Mouse (Mus musculus) G1E (cell line): Measurements from ENCODE around the gene Racgap1.
A peak's percentile ranks its signal among the peaks of the same experiment; 100 is the strongest.

ENCODE experiments used
- CTCF ChIP-seq: IDR thresholded peaks from 2 replicates; pipeline ENCODE4 v1.5.1; 2012; ENCODE audit warnings: low read depth, low read length, inconsistent platforms, mixed read lengths
- GATA1 ChIP-seq: IDR thresholded peaks from 2 replicates; pipeline ENCODE4 v1.6.1; 2012; ENCODE audit warnings: borderline replicate concordance, low read length, inconsistent platforms, mixed read lengths
- POLR2AphosphoS5 ChIP-seq: IDR thresholded peaks from 2 replicates; pipeline ENCODE4 v1.6.1; 2012; ENCODE audit warnings: low read depth, low read length, inconsistent platforms; ENCODE audit not compliant: insufficient replicate concordance
- TAL1 ChIP-seq: conservative IDR thresholded peaks from 2 replicates; pipeline ENCODE4 v1.6.1; 2012; ENCODE audit warnings: low read depth, low read length, inconsistent platforms, mixed read lengths

DNA sequence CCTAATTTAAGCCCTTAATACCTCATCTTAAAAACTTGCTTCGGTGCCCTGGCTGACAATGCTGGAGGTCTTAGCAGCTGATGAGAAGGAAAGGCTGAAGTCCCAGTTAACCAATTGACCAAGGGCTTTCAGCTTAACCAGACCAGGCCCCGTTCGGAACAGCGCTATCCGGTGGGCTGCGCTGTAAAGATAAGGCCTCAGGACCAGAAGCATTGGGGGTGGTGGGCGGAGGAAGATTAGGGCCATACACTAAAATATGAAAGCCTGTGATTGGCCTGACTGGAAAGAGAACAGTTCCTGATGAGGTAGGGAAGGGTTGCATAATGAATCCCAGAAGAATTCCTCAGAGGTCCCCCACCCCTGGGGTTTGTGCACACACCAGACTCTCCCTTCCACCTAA lies 10.9 kb upstream of the Racgap1 start:
- TF ChIP-seq CTCF (no peak), GATA1 (no peak), POLR2AphosphoS5 (no peak), TAL1 (peak; percentile 85)
